8 mouse cellular contexts compared by ENCODE assay signal in genomic region chr3:41083790-41084112, GRCm38 (mm10). TPM values are rescaled to one million over a fixed set of nuclear protein-coding genes. Genes with fewer than 3 reads are reported as not detected.
DNase-seq lines count a peak whose midpoint lies in the region; ATAC-seq and TF ChIP-seq lines count a peak whose summit lies in the region.

No protein-coding gene starts in this region.

- no peaks in the 10 kb centered on the region for H3K9me3 ChIP-seq in heart, embryonic 13.5 days
- H3K9me3 ChIP-seq in G1E (replicated peaks) = no peaks in the 10 kb centered on the region
- H3K9me3 ChIP-seq in forebrain, postnatal 0 days (ENCODE audit: low read length) = no peaks in the 10 kb centered on the region

- no peak for TF ChIP-seq CTCF in G1E (IDR thresholded peaks at IDR 0.05; ENCODE audit: low read depth, low read length)
- TF ChIP-seq CTCF in forebrain, postnatal 0 days (IDR thresholded peaks at IDR 0.05; ENCODE audit: low read depth) = no peak

- peaks cover 35% of the 10 kb centered on the region for H3K79me2 ChIP-seq in macrophage (ENCODE audit: inconsistent target)

- peak overlapping the region; percentile 97 for H3K4me3 ChIP-seq in heart, embryonic 13.5 days
- H3K4me3 ChIP-seq in G1E (ENCODE audit: low read depth, low read length) = peak overlapping the region; percentile 88
- H3K4me3 ChIP-seq in forebrain, postnatal 0 days (ENCODE audit: low read depth, low read length) = peak overlapping the region; percentile 81
- H3K4me3 ChIP-seq in macrophage (ENCODE audit: inconsistent target) = peak overlapping the region; percentile 58

- peak overlapping the region; percentile 95 for H3K27ac ChIP-seq in heart, embryonic 13.5 days (replicated peaks)
- H3K27ac ChIP-seq in forebrain, postnatal 0 days (ENCODE audit: low read depth, low read length) = peak overlapping the region; percentile 96
- H3K27ac ChIP-seq in macrophage = peak overlapping the region; percentile 52

- intact Hi-C loops in heart, postnatal 25 days (cut with DNase I) = loop anchor here (5.0 to 10.0 kb wide), 3 partner anchors 136 to 659 kb away; partner anchors contain the start of genes D3Ertd751e, Hspa4l, Larp1b and Sclt1

- peak overlapping the region; percentile 85 for H3K4me2 ChIP-seq in heart, embryonic 13.5 days
- peak overlapping the region; percentile 67 for H3K4me2 ChIP-seq in forebrain, postnatal 0 days (ENCODE audit: low read depth)

- WGBS in heart, embryonic 13.5 days = 3% methylated on average over 6 of the region's 6 CpGs
- 3% methylated on average over 6 of the region's 6 CpGs for WGBS in forebrain, postnatal 0 days
- 0% methylated on average over 4 of the region's 6 CpGs for WGBS in macrophage (ENCODE audit: missing documents)

- no peak for ATAC-seq in heart, embryonic 13.5 days (ENCODE audit: extremely low read depth, insufficient number of reproducible peaks, low FRiP score, low TSS enrichment)
- ATAC-seq in G1E (ENCODE audit: extremely low read depth, insufficient number of reproducible peaks, low FRiP score, poor library complexity, severe bottlenecking) = no peak
- ATAC-seq in forebrain, postnatal 0 days = peak; percentile 5

- no peaks in the 10 kb centered on the region for H3K27me3 ChIP-seq in heart, embryonic 13.5 days (replicated peaks)
- H3K27me3 ChIP-seq in G1E (ENCODE audit: insufficient read depth, low read length) = no peaks in the 10 kb centered on the region
- H3K27me3 ChIP-seq in forebrain, postnatal 0 days (ENCODE audit: insufficient read depth, low read length) = no peaks in the 10 kb centered on the region

- peaks cover 30% of the 10 kb centered on the region for H3K4me1 ChIP-seq in heart, embryonic 13.5 days
- peaks cover 24% of the 10 kb centered on the region for H3K4me1 ChIP-seq in G1E (ENCODE audit: insufficient read depth, low read depth, low read length)
- peaks cover 12% of the 10 kb centered on the region; the same call in 1 of the 2 replicates for H3K4me1 ChIP-seq in forebrain, postnatal 0 days (ENCODE audit: insufficient read depth)

- H3K36me3 ChIP-seq in heart, embryonic 13.5 days = no peaks in the 10 kb centered on the region
- H3K36me3 ChIP-seq in G1E (replicated peaks) (peaks cover 6% of the 10 kb centered on the region), macrophage (ENCODE audit: inconsistent target) (no peaks in the 10 kb centered on the region)
- no peaks in the 10 kb centered on the region for H3K36me3 ChIP-seq in forebrain, postnatal 0 days (ENCODE audit: insufficient read depth)

- peak overlapping the region; percentile 95 for H3K9ac ChIP-seq in heart, embryonic 13.5 days
- H3K9ac ChIP-seq in forebrain, postnatal 0 days = peak overlapping the region; percentile 71

- DNase-seq in heart, postnatal 25 days (ENCODE audit: low spot score) = no peak
- peak; percentile 42 for DNase-seq in G1E (ENCODE audit: low spot score)
- no peak for DNase-seq in forebrain, postnatal 0 days
- DNase-seq in yolk sac, embryonic 10.5 days (ENCODE audit: low spot score) = no peak
- no peak for DNase-seq in layer of hippocampus, adult 18-20 months (ENCODE audit: low spot score in 2 of 2)
- no peak for DNase-seq in spleen, adult 12 weeks (ENCODE audit: low spot score)

RNA-seq across cellular contexts. Expression of gene Pgrmc2, which starts 0.9 kb away (rescaled TPM):
- 43.0 and 44.4 TPM in 2 replicates for polyA plus RNA-seq in heart, embryonic 13.5 days (2015; fragmentation: Nextera tagmentation; extraction: Ambion mirVana)
- total RNA-seq in heart, postnatal 25 days (2021) = 10 to 100 TPM; 27.5 to 30.1 TPM
- 20.2 and 26.9 TPM in 2 replicates for total RNA-seq in G1E (2014; fragmentation: Nextera tagmentation)
- total RNA-seq in G1E (2017) = 12.9 and 15.4 TPM in 2 replicates
- polyA plus RNA-seq in G1E (2012) = 14.0 and 16.8 TPM in 2 replicates
- total RNA-seq in forebrain, postnatal 0 days (2014; rRNA removed) = 36.6 and 39.1 TPM in 2 replicates
- polyA plus RNA-seq in forebrain, postnatal 0 days (2015; fragmentation: Nextera tagmentation; extraction: Ambion mirVana) = 25.2 and 30.3 TPM in 2 replicates
- 10 to 100 TPM in 16 of 26 experiments, 1 to 10 TPM in 9, under 1 TPM in 1; 0.97 to 32.5 (median 12.2) TPM for total RNA-seq in macrophage (2018; cell fraction: chromatin; rRNA removed)
- 10 to 100 TPM; 23.8 to 35.4 (median 30.2) TPM for total RNA-seq in macrophage (2018; cell fraction: cytosol; rRNA removed)
- 10 to 100 TPM in 25 of 26 experiments, 1 to 10 TPM in 1; 7.8 to 39.1 (median 18.9) TPM for total RNA-seq in macrophage (2018; cell fraction: nucleus; rRNA removed)
- 23.4 to 38.6 TPM (median 34.4 TPM) in 3 replicates for polyA plus RNA-seq in macrophage (2018)
- total RNA-seq in layer of hippocampus, adult 18-20 months (2021) = 10 to 100 TPM; 60.5 to 61.7 TPM
